ENCODE assay signal across 9 mouse cellular contexts in the genomic region with DNA sequence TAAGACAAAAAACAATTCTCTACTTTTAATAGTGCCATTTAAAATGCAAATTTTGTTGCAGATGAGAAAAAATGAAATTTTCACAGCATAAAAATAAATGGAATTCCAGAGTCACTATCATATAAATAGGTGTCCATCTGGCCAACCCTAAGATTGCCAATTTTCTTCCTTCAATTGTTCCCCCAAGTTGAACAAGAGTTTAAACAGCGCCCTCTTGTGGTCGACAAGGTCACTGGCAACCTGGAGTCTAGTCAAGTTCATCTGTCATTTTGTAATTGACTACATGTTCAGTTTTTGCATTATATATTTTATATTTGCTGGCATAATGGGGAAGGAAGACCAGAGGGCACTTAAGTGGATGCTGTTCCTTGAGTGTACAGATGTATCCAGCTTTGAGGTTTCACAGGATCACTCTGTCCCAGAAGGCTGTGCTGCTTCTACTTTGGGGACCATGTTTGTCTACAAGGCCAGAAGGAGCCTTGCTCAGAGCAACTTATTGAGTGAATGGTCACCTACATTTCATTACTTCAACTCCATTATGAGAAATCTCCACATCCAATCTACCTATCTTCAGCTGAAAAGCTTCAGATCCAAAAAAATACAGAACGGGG. TPM values are rescaled to one million over a fixed set of nuclear protein-coding genes. Genes with fewer than 3 reads are reported as not detected.
DNase-seq lines count a peak whose midpoint lies in the region; ATAC-seq and TF ChIP-seq lines count a peak whose summit lies in the region.
"Had no signal": no experiment of that assay in that cellular context is flagged by ENCODE, and none has a peak within 500 bp of the region (broad histone marks: within the 10 kb centered on the region; RNA-seq: fewer than 3 reads in every experiment).

No protein-coding gene starts in this region.

- 32% methylated on average over 3 of the region's 3 CpGs for WGBS in embryonic facial prominence, embryonic 14.5 days
- 33% methylated on average over 3 of the region's 3 CpGs for WGBS in limb, embryonic 14.5 days
- WGBS in neural tube, embryonic 14.5 days: 33% methylated on average over 3 of the region's 3 CpGs

- no peak for ATAC-seq in embryonic facial prominence, embryonic 14.5 days (ENCODE audit: low read depth)
- no peak for ATAC-seq in limb, embryonic 14.5 days (ENCODE audit: low FRiP score, low read depth)
- peak; percentile 50; the same call in 1 of the 2 replicates for ATAC-seq in neural tube, embryonic 14.5 days (ENCODE audit: low read depth)
- no peak for ATAC-seq in inflammation-experienced regulatory T-cells, adult 6 months

- no peak overlapping the region for H3K27ac ChIP-seq in embryonic facial prominence, embryonic 14.5 days (replicated peaks; ENCODE audit: low read depth, low read length)
- no peak overlapping the region for H3K27ac ChIP-seq in limb, embryonic 14.5 days (replicated peaks; ENCODE audit: low read depth, low read length)
- no peak overlapping the region for H3K27ac ChIP-seq in neural tube, embryonic 14.5 days (ENCODE audit: low read depth, low read length)
- H3K27ac ChIP-seq: hindbrain, embryonic 15.5 days had no signal

- H3K4me1 ChIP-seq in embryonic facial prominence, embryonic 14.5 days (ENCODE audit: control insufficient read depth, insufficient read depth, low read length): no peaks in the 10 kb centered on the region
- no peaks in the 10 kb centered on the region for H3K4me1 ChIP-seq in limb, embryonic 14.5 days (ENCODE audit: control insufficient read depth, insufficient read depth, low read length)
- no peaks in the 10 kb centered on the region for H3K4me1 ChIP-seq in neural tube, embryonic 14.5 days (ENCODE audit: control insufficient read depth, insufficient read depth, low read length)
- H3K4me1 ChIP-seq: hindbrain, embryonic 15.5 days had no signal

- no peaks in the 10 kb centered on the region for H3K9me3 ChIP-seq in embryonic facial prominence, embryonic 14.5 days (ENCODE audit: control insufficient read depth, low read length)
- no peaks in the 10 kb centered on the region for H3K9me3 ChIP-seq in limb, embryonic 14.5 days (ENCODE audit: control insufficient read depth, low read length)
- H3K9me3 ChIP-seq in neural tube, embryonic 14.5 days (ENCODE audit: control insufficient read depth, low read length): no peaks in the 10 kb centered on the region
- H3K9me3 ChIP-seq: hindbrain, embryonic 15.5 days had no signal

- H3K4me3 ChIP-seq in embryonic facial prominence, embryonic 14.5 days (ENCODE audit: low read depth, low read length): no peak overlapping the region
- H3K4me3 ChIP-seq in limb, embryonic 14.5 days (replicated peaks; ENCODE audit: low read length): no peak overlapping the region
- H3K4me3 ChIP-seq in neural tube, embryonic 14.5 days (ENCODE audit: low read depth, low read length): no peak overlapping the region
- H3K4me3 ChIP-seq: hindbrain, embryonic 15.5 days had no signal

- H3K9ac ChIP-seq in embryonic facial prominence, embryonic 14.5 days (ENCODE audit: low read depth, low read length): no peak overlapping the region
- no peak overlapping the region for H3K9ac ChIP-seq in limb, embryonic 14.5 days (ENCODE audit: low read depth, low read length, severe bottlenecking)
- no peak overlapping the region for H3K9ac ChIP-seq in neural tube, embryonic 14.5 days (replicated peaks; ENCODE audit: low read depth, low read length)
- H3K9ac ChIP-seq: hindbrain, embryonic 15.5 days had no signal

- H3K4me2 ChIP-seq in embryonic facial prominence, embryonic 14.5 days (ENCODE audit: low read depth, low read length): no peak overlapping the region
- H3K4me2 ChIP-seq in limb, embryonic 14.5 days (replicated peaks; ENCODE audit: low read depth, low read length, severe bottlenecking): no peak overlapping the region
- H3K4me2 ChIP-seq in neural tube, embryonic 14.5 days (ENCODE audit: low read depth, low read length): no peak overlapping the region
- H3K4me2 ChIP-seq: hindbrain, embryonic 15.5 days had no signal

- no peaks in the 10 kb centered on the region for H3K27me3 ChIP-seq in embryonic facial prominence, embryonic 14.5 days (replicated peaks; ENCODE audit: control insufficient read depth, insufficient read depth, low read length)
- no peaks in the 10 kb centered on the region for H3K27me3 ChIP-seq in limb, embryonic 14.5 days (ENCODE audit: control insufficient read depth, insufficient read depth, low read length)
- no peaks in the 10 kb centered on the region for H3K27me3 ChIP-seq in neural tube, embryonic 14.5 days (ENCODE audit: control insufficient read depth, insufficient read depth, low read length)
- H3K27me3 ChIP-seq: hindbrain, embryonic 15.5 days had no signal

- no peak for TF ChIP-seq POLR2A in limb, embryonic 14.5 days (IDR thresholded peaks at IDR 0.05; ENCODE audit: borderline replicate concordance, extremely low read depth, insufficient read depth, insufficient read length)

- H3K36me3 ChIP-seq in embryonic facial prominence, embryonic 14.5 days (ENCODE audit: control insufficient read depth, insufficient read depth, low read length): no peaks in the 10 kb centered on the region
- no peaks in the 10 kb centered on the region for H3K36me3 ChIP-seq in limb, embryonic 14.5 days (ENCODE audit: control insufficient read depth, insufficient read depth, low read length)
- H3K36me3 ChIP-seq in neural tube, embryonic 14.5 days (ENCODE audit: control insufficient read depth, insufficient read depth, low read length): no peaks in the 10 kb centered on the region
- H3K36me3 ChIP-seq: hindbrain, embryonic 15.5 days had no signal

- peak; percentile 5 for DNase-seq in 3134 (ENCODE audit: extremely low read depth, insufficient read length, low spot score)
- peak; percentile 71 to 75 for DNase-seq in B cell, adult 2 months
- DNase-seq in brain, adult 2 months (ENCODE audit: low read depth, low spot score): peak; percentile 96
- DNase-seq in embryonic facial prominence, embryonic 14.5 days (ENCODE audit: low spot score): peak; percentile 81
- DNase-seq in hindlimb bud, embryonic 11.5 days (ENCODE audit: extremely low spot score, low read depth, low spot score): peak; percentile 42
- peak; percentile 73 for DNase-seq in limb, embryonic 14.5 days (ENCODE audit: low spot score)

RNA-seq across cellular contexts. Expression of a gene that starts 24.6 kb away (rescaled TPM):
- polyA plus RNA-seq in embryonic facial prominence, embryonic 14.5 days (2014; fragmentation: Nextera tagmentation; extraction: Ambion mirVana): 85.4 and 89.2 TPM in 2 replicates
- 46.6 and 54.9 TPM in 2 replicates for polyA plus RNA-seq in limb, embryonic 14.5 days (2012; rRNA removed)
- 94.5 TPM in 2 replicates for polyA plus RNA-seq in limb, embryonic 14.5 days (2014; fragmentation: Nextera tagmentation; extraction: Ambion mirVana)
- 95.2 and 101 TPM in 2 replicates for polyA plus RNA-seq in neural tube, embryonic 14.5 days (2014; fragmentation: Nextera tagmentation; extraction: Ambion mirVana)
- 10 to 100 TPM; 51.7 to 89.8 (median 56.8) TPM for polyA plus RNA-seq in inflammation-experienced regulatory T-cells, adult 6 months (2017; shearing (Covaris generic))

Comparison
In these comparisons a context has a peak if more than half of its experiments do, and no peak if none do; other contexts are left out.
1. DNase-seq: peak in every context shown above with its lines; median percentile 96 in brain, adult 2 months; 81 in embryonic facial prominence, embryonic 14.5 days; 73 in B cell, adult 2 months; 73 in limb, embryonic 14.5 days; 42 in hindlimb bud, embryonic 11.5 days; 5 in 3134.